In genomic region chr11:74843761-74844160, GRCm38 (mm10) we compare ENCODE assay signal across 14 mouse cellular contexts. TPM values are rescaled to one million over a fixed set of nuclear protein-coding genes. Genes with fewer than 3 reads are reported as not detected.
DNase-seq lines count a peak whose midpoint lies in the region; ATAC-seq and TF ChIP-seq lines count a peak whose summit lies in the region.
"Had no signal": no experiment of that assay in that cellular context is flagged by ENCODE, and none has a peak within 500 bp of the region (broad histone marks: within the 10 kb centered on the region; RNA-seq: fewer than 3 reads in every experiment).

No protein-coding gene starts in this region.

- TF ChIP-seq EP300 in ES-Bruce4 (IDR thresholded peaks at IDR 0.05; ENCODE audit: insufficient read depth, low read depth, low read length): no peak

- peaks cover 40% of the 10 kb centered on the region for H3K36me3 ChIP-seq in heart, embryonic 12.5 days
- H3K36me3 ChIP-seq in kidney, postnatal 0 days (ENCODE audit: insufficient read depth, low read length): peaks cover 17% of the 10 kb centered on the region
- no peaks in the 10 kb centered on the region for H3K36me3 ChIP-seq in kidney, adult 2 months (ENCODE audit: control insufficient read depth, insufficient read depth, low read length)
- H3K36me3 ChIP-seq in E14TG2a.4 (ENCODE audit: insufficient read depth, low read length) (peaks cover 69% of the 10 kb centered on the region), ES-Bruce4 (ENCODE audit: control insufficient read depth, insufficient read depth, low read length, poor library complexity, severe bottlenecking) (no peaks in the 10 kb centered on the region)

- 61% methylated on average over 5 of the region's 5 CpGs for WGBS in heart, embryonic 12.5 days
- WGBS in kidney, postnatal 0 days: 61% methylated on average over 5 of the region's 5 CpGs
- WGBS in kidney, adult 2 months: 52% methylated on average over 5 of the region's 5 CpGs

- no peak for ATAC-seq in heart, embryonic 12.5 days (ENCODE audit: insufficient number of reproducible peaks, low FRiP score)
- ATAC-seq in kidney, postnatal 0 days (replicated peaks; ENCODE audit: low FRiP score, low read depth): no peak
- no peak for ATAC-seq in granulocyte monocyte progenitor cell, adult 5-6 weeks (replicated peaks; ENCODE audit: poor library complexity, severe bottlenecking)
- ATAC-seq: forebrain, embryonic 15.5 days; inflammation-experienced regulatory T-cells, adult 6 months had no signal

- H3K9me3 ChIP-seq in heart, embryonic 12.5 days (replicated peaks): peaks cover 4% of the 10 kb centered on the region; the same call in 1 of the 2 replicates
- no peaks in the 10 kb centered on the region for H3K9me3 ChIP-seq in kidney, postnatal 0 days (replicated peaks; ENCODE audit: low read length)
- H3K9me3 ChIP-seq in E14TG2a.4 (ENCODE audit: low read length): peaks cover 8% of the 10 kb centered on the region; the same call in 1 of the 2 replicates
- H3K9me3 ChIP-seq in ES-Bruce4 (replicated peaks; ENCODE audit: control insufficient read depth, insufficient read depth, low read length, poor library complexity, severe bottlenecking): no peaks in the 10 kb centered on the region
- H3K9me3 ChIP-seq: forebrain, embryonic 15.5 days; liver, embryonic 15.5 days had no signal

- H3K27me3 ChIP-seq in heart, embryonic 12.5 days (replicated peaks): no peaks in the 10 kb centered on the region
- H3K27me3 ChIP-seq in kidney, postnatal 0 days (ENCODE audit: insufficient read depth, low read length): no peaks in the 10 kb centered on the region
- H3K27me3 ChIP-seq in kidney, adult 2 months (replicated peaks; ENCODE audit: control insufficient read depth, insufficient read depth, low read length): no peaks in the 10 kb centered on the region
- H3K27me3 ChIP-seq in E14TG2a.4 (ENCODE audit: insufficient read depth, low read length): no peaks in the 10 kb centered on the region
- H3K27me3 ChIP-seq in ES-Bruce4 (ENCODE audit: control insufficient read depth, insufficient read depth, low read length, poor library complexity, severe bottlenecking): no peaks in the 10 kb centered on the region
- H3K27me3 ChIP-seq: forebrain, embryonic 15.5 days; liver, embryonic 15.5 days had no signal

- H3K4me1 ChIP-seq in heart, embryonic 12.5 days (replicated peaks): peaks cover 63% of the 10 kb centered on the region
- peaks cover 35% of the 10 kb centered on the region for H3K4me1 ChIP-seq in kidney, postnatal 0 days (replicated peaks; ENCODE audit: insufficient read depth, low read length)
- peaks cover 36% of the 10 kb centered on the region for H3K4me1 ChIP-seq in kidney, adult 2 months (ENCODE audit: control insufficient read depth, insufficient read depth, low read length)
- H3K4me1 ChIP-seq in E14TG2a.4 (replicated peaks; ENCODE audit: low read depth, low read length) (peaks cover 85% of the 10 kb centered on the region), ES-Bruce4 (ENCODE audit: control insufficient read depth, insufficient read depth, low read length) (peaks cover 7% of the 10 kb centered on the region)

- intact Hi-C loops in heart, postnatal 25 days (cut with DNase I): loop anchor here (5.0 kb wide), 1 partner anchor 206 kb away; no protein-coding TSS in a partner anchor

- H3K9ac ChIP-seq in heart, embryonic 12.5 days: no peak overlapping the region
- H3K9ac ChIP-seq in kidney, postnatal 0 days (ENCODE audit: low read depth, low read length): no peak overlapping the region
- no peak overlapping the region for H3K9ac ChIP-seq in ES-Bruce4 (ENCODE audit: low read depth, poor library complexity, severe bottlenecking)
- H3K9ac ChIP-seq: forebrain, embryonic 15.5 days; liver, embryonic 15.5 days had no signal

- DNase-seq in heart, postnatal 25 days (ENCODE audit: low spot score): no peak
- DNase-seq in kidney, postnatal 0 days (ENCODE audit: low spot score): no peak
- no peak for DNase-seq in kidney, adult 2 months
- no peak for DNase-seq in kidney, adult 11 months
- DNase-seq: right cerebral cortex, postnatal 4 days; thymus, adult 18-20 months had no signal

- no peak for TF ChIP-seq CTCF in kidney, postnatal 0 days (IDR thresholded peaks at IDR 0.05; ENCODE audit: low read depth)
- TF ChIP-seq CTCF in kidney, adult 2 months (conservative IDR thresholded peaks at IDR 0.05; ENCODE audit: insufficient read depth, insufficient read length, low read depth, low read length): no peak
- no peak for TF ChIP-seq CTCF in E14TG2a.4 (conservative IDR thresholded peaks at IDR 0.05; ENCODE audit: low read length)
- no peak for TF ChIP-seq CTCF in ES-Bruce4 (IDR thresholded peaks at IDR 0.05; ENCODE audit: low read depth, low read length)

- no peak for TF ChIP-seq POLR2A in kidney, adult 2 months (IDR thresholded peaks at IDR 0.05; ENCODE audit: low read depth, low read length)
- no peak for TF ChIP-seq POLR2A in ES-Bruce4 (IDR thresholded peaks at IDR 0.05; ENCODE audit: insufficient read depth, low read length)

- H3K4me3 ChIP-seq in heart, embryonic 12.5 days: no peak overlapping the region
- no peak overlapping the region for H3K4me3 ChIP-seq in kidney, postnatal 0 days (replicated peaks; ENCODE audit: low read depth, low read length)
- H3K4me3 ChIP-seq in kidney, adult 2 months (ENCODE audit: insufficient read depth, low read depth, low read length): no peak overlapping the region
- 0 out of 2 replicates have a peak overlapping the region, but pooled peaks have one; percentile 26 for H3K4me3 ChIP-seq in E14TG2a.4 (replicated peaks; ENCODE audit: low read length)
- H3K4me3 ChIP-seq in ES-Bruce4 (ENCODE audit: low read depth, low read length): no peak overlapping the region
- H3K4me3 ChIP-seq: forebrain, embryonic 15.5 days; liver, embryonic 15.5 days; midbrain, embryonic 10.5 days had no signal

- peak overlapping the region; percentile 13; the same call in 1 of the 2 replicates for H3K27ac ChIP-seq in heart, embryonic 12.5 days (ENCODE audit: poor library complexity, severe bottlenecking)
- peak overlapping the region; percentile 52; the same call in 1 of the 2 replicates for H3K27ac ChIP-seq in kidney, postnatal 0 days
- no peak overlapping the region for H3K27ac ChIP-seq in kidney, adult 2 months (ENCODE audit: insufficient read depth, low read depth, low read length)
- 0 out of 2 replicates have a peak overlapping the region, but pooled peaks have one; percentile 19 for H3K27ac ChIP-seq in ES-Bruce4 (ENCODE audit: insufficient read depth, low read length)
- H3K27ac ChIP-seq: forebrain, embryonic 15.5 days; liver, embryonic 15.5 days had no signal

- H3K4me2 ChIP-seq in heart, embryonic 12.5 days: no peak overlapping the region
- H3K4me2 ChIP-seq in kidney, postnatal 0 days (ENCODE audit: low read length): no peak overlapping the region
- H3K4me2 ChIP-seq: forebrain, embryonic 15.5 days; liver, embryonic 15.5 days had no signal

RNA-seq across cellular contexts. Expression of gene Mnt, which starts 13.0 kb away (rescaled TPM):
- polyA plus RNA-seq in heart, embryonic 12.5 days (2016; fragmentation: Nextera tagmentation; extraction: Ambion mirVana): 4.0 and 4.8 TPM in 2 replicates
- 10 to 100 TPM in 1 of 2 experiments, 1 to 10 TPM in 1; 9.8 to 10.6 TPM for total RNA-seq in heart, postnatal 25 days (2021)
- 5.5 and 5.7 TPM in 2 replicates for polyA plus RNA-seq in kidney, postnatal 0 days (2015; fragmentation: Nextera tagmentation; extraction: Ambion mirVana)
- polyA plus RNA-seq in kidney, adult 2 months (2012; rRNA removed): 12.8 and 13.9 TPM in 2 replicates
- polyA plus RNA-seq in ES-Bruce4 (2011; ENCODE audit: insufficient read depth, insufficient read length, low read depth, missing spikeins): 15.4 and 17.1 TPM in 2 replicates
- 14.4 and 20.2 TPM in 2 replicates for total RNA-seq in granulocyte monocyte progenitor cell, adult 5-6 weeks (2014; fragmentation: Nextera tagmentation)
- total RNA-seq in granulocyte monocyte progenitor cell, adult 5-6 weeks (2017): 5.3 and 6.0 TPM in 2 replicates

RNA-seq across cellular contexts. Expression of gene Sgsm2, which starts 53.1 kb away (rescaled TPM):
- polyA plus RNA-seq in heart, embryonic 12.5 days (2016; fragmentation: Nextera tagmentation; extraction: Ambion mirVana): 6.5 and 6.6 TPM in 2 replicates
- 1 to 10 TPM; 4.8 to 6.7 TPM for total RNA-seq in heart, postnatal 25 days (2021)
- polyA plus RNA-seq in kidney, postnatal 0 days (2015; fragmentation: Nextera tagmentation; extraction: Ambion mirVana): 4.9 TPM in 2 replicates
- 27.5 and 31.0 TPM in 2 replicates for polyA plus RNA-seq in kidney, adult 2 months (2012; rRNA removed)
- 17.4 and 21.2 TPM in 2 replicates for polyA plus RNA-seq in ES-Bruce4 (2011; ENCODE audit: insufficient read depth, insufficient read length, low read depth, missing spikeins)
- total RNA-seq in granulocyte monocyte progenitor cell, adult 5-6 weeks (2014; fragmentation: Nextera tagmentation): 6.7 and 8.9 TPM in 2 replicates
- total RNA-seq in granulocyte monocyte progenitor cell, adult 5-6 weeks (2017): 2.8 and 3.0 TPM in 2 replicates

RNA-seq across cellular contexts. Expression of gene Tsr1, which starts 54.1 kb away (rescaled TPM):
- 31.6 and 33.5 TPM in 2 replicates for polyA plus RNA-seq in heart, embryonic 12.5 days (2016; fragmentation: Nextera tagmentation; extraction: Ambion mirVana)
- total RNA-seq in heart, postnatal 25 days (2021): 10 to 100 TPM; 15.6 to 17.0 TPM
- 31.6 and 32.7 TPM in 2 replicates for polyA plus RNA-seq in kidney, postnatal 0 days (2015; fragmentation: Nextera tagmentation; extraction: Ambion mirVana)
- 6.3 and 6.6 TPM in 2 replicates for polyA plus RNA-seq in kidney, adult 2 months (2012; rRNA removed)
- polyA plus RNA-seq in ES-Bruce4 (2011; ENCODE audit: insufficient read depth, insufficient read length, low read depth, missing spikeins): 100 and 105 TPM in 2 replicates
- total RNA-seq in granulocyte monocyte progenitor cell, adult 5-6 weeks (2014; fragmentation: Nextera tagmentation): 52.4 and 58.6 TPM in 2 replicates
- total RNA-seq in granulocyte monocyte progenitor cell, adult 5-6 weeks (2017): 87.9 and 96.7 TPM in 2 replicates
